In the genomic region with DNA sequence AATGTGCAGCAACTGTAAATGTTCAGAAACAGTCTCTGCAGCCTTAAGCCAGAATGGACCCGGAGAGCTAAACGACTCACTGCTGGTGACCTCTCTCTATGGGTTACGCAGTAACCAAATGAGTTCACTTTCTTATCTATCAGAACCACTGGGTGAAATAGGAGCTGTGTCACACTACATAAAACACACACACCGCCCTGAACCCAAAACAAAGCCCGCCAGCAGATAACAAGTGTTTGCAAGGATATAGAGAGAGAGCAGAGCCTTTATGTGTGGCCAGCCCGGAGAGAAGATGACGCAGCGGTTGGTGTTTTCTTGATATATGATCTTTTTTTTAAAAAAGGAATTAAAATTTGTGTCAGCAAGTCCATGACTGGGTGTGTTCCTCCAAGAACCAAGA, we compare ENCODE assay signal across 9 mouse cellular contexts.
DNase-seq lines count a peak whose midpoint lies in the region; ATAC-seq lines count a peak whose summit lies in the region.
"Had no signal": no experiment of that assay in that cellular context is flagged by ENCODE, and none has a peak within 500 bp of the region (broad histone marks: within the 10 kb centered on the region; RNA-seq: fewer than 3 reads in every experiment).

No protein-coding gene starts in this region.

- H3K4me3 ChIP-seq in hindbrain, embryonic 14.5 days (replicated peaks; ENCODE audit: low read length) = no peak overlapping the region
- no peak overlapping the region for H3K4me3 ChIP-seq in hindbrain, embryonic 12.5 days
- no peak overlapping the region for H3K4me3 ChIP-seq in limb, embryonic 11.5 days (ENCODE audit: low read depth, low read length)
- H3K4me3 ChIP-seq: myocyte had no signal

- H3K4me1 ChIP-seq in hindbrain, embryonic 14.5 days (replicated peaks; ENCODE audit: control insufficient read depth, insufficient read depth, low read length) = peaks cover 19% of the 10 kb centered on the region
- H3K4me1 ChIP-seq in hindbrain, embryonic 12.5 days = peaks cover 21% of the 10 kb centered on the region
- no peaks in the 10 kb centered on the region for H3K4me1 ChIP-seq in limb, embryonic 11.5 days (ENCODE audit: control insufficient read depth, insufficient read depth, low read length)

- no peak overlapping the region for H3K9ac ChIP-seq in hindbrain, embryonic 14.5 days
- no peak overlapping the region for H3K9ac ChIP-seq in hindbrain, embryonic 12.5 days
- H3K9ac ChIP-seq in limb, embryonic 11.5 days (ENCODE audit: low read length) = no peak overlapping the region

- 79% methylated on average over 8 of the region's 8 CpGs for WGBS in hindbrain, embryonic 14.5 days
- WGBS in hindbrain, embryonic 12.5 days = 81% methylated on average over 8 of the region's 8 CpGs
- WGBS in limb, embryonic 11.5 days = 58% methylated on average over 8 of the region's 8 CpGs

- ATAC-seq in hindbrain, embryonic 14.5 days (ENCODE audit: low FRiP score) = no peak
- no peak for ATAC-seq in hindbrain, embryonic 12.5 days (ENCODE audit: low FRiP score)
- ATAC-seq in limb, embryonic 11.5 days (ENCODE audit: insufficient number of reproducible peaks, low FRiP score, low TSS enrichment, low read depth) = 0 out of 2 replicates have a peak, but pooled peaks have one; percentile 39
- peak; percentile 91 for ATAC-seq in megakaryocyte progenitor cell, adult 5-6 weeks (replicated peaks; ENCODE audit: poor library complexity)

- H3K36me3 ChIP-seq in hindbrain, embryonic 14.5 days (replicated peaks; ENCODE audit: control insufficient read depth, insufficient read depth) = no peaks in the 10 kb centered on the region
- H3K36me3 ChIP-seq in hindbrain, embryonic 12.5 days = no peaks in the 10 kb centered on the region
- no peaks in the 10 kb centered on the region for H3K36me3 ChIP-seq in limb, embryonic 11.5 days (ENCODE audit: control insufficient read depth, insufficient read depth, low read length)

- no peaks in the 10 kb centered on the region for H3K9me3 ChIP-seq in hindbrain, embryonic 14.5 days (ENCODE audit: control insufficient read depth, low read length)
- H3K9me3 ChIP-seq in hindbrain, embryonic 12.5 days (replicated peaks) = no peaks in the 10 kb centered on the region
- no peaks in the 10 kb centered on the region for H3K9me3 ChIP-seq in limb, embryonic 11.5 days (ENCODE audit: control insufficient read depth, low read length)

- H3K4me2 ChIP-seq in hindbrain, embryonic 14.5 days (replicated peaks) = no peak overlapping the region
- H3K4me2 ChIP-seq in hindbrain, embryonic 12.5 days (replicated peaks) = no peak overlapping the region
- H3K4me2 ChIP-seq in limb, embryonic 11.5 days (ENCODE audit: low read depth, severe bottlenecking) = no peak overlapping the region

- H3K27me3 ChIP-seq in hindbrain, embryonic 14.5 days (ENCODE audit: control insufficient read depth, insufficient read depth, low read length) = no peaks in the 10 kb centered on the region
- no peaks in the 10 kb centered on the region for H3K27me3 ChIP-seq in hindbrain, embryonic 12.5 days
- no peaks in the 10 kb centered on the region for H3K27me3 ChIP-seq in limb, embryonic 11.5 days (ENCODE audit: control insufficient read depth, insufficient read depth, low read length)

- 0 out of 2 replicates have a peak overlapping the region, but pooled peaks have one; percentile 62 for H3K27ac ChIP-seq in hindbrain, embryonic 14.5 days
- no peak overlapping the region for H3K27ac ChIP-seq in hindbrain, embryonic 12.5 days
- no peak overlapping the region; the same call in 1 of the 2 replicates for H3K27ac ChIP-seq in limb, embryonic 11.5 days (replicated peaks; ENCODE audit: low read depth, low read length)

- DNase-seq in hindbrain, embryonic 14.5 days (ENCODE audit: low spot score) = no peak
- peak; percentile 62 for DNase-seq in MEL-GATA-1-ER (ENCODE audit: extremely low read depth, low read depth)
- DNase-seq in limb, embryonic 11.5 days (ENCODE audit: low spot score) = no peak
- DNase-seq in adrenal gland, adult 18-20 months (ENCODE audit: low spot score in 2 of 2) = no peak
- no peak for DNase-seq in layer of hippocampus, adult 8-10 months (ENCODE audit: low spot score in 2 of 2)
- DNase-seq: right cerebral cortex, postnatal 14 days had no signal

Comparison
In these comparisons a context has a peak if more than half of its experiments do, and no peak if none do; other contexts are left out.
1. ATAC-seq: peak in limb, embryonic 11.5 days (single experiment) and megakaryocyte progenitor cell, adult 5-6 weeks (single experiment); none in hindbrain, embryonic 14.5 days (single experiment) and hindbrain, embryonic 12.5 days (single experiment).